Mouse (Mus musculus) olfactory bulb, adult 2 months (tissue): ENCODE data around the gene Hoxb2. TPM values are rescaled to one million over a fixed set of nuclear protein-coding genes. Genes with fewer than 3 reads are reported as not detected.

ENCODE experiments used
- H3K27ac ChIP-seq: fragments of 200-500 bp; 2 replicates; pipeline ENCODE4 v1.5.1; 2012; ENCODE audit warnings: low read depth, low read length; ENCODE audit not compliant: insufficient read depth
- H3K4me1 ChIP-seq: fragments of 200-500 bp; 2 replicates; pipeline ENCODE4 v1.6.1; 2012; ENCODE audit warnings: low read length; ENCODE audit not compliant: control insufficient read depth, insufficient read depth
- H3K4me3 ChIP-seq: fragments of 200-500 bp; 2 replicates; pipeline ENCODE4 v1.5.1; 2012; ENCODE audit warnings: mild to moderate bottlenecking, low read depth, low read length, moderate library complexity; ENCODE audit not compliant: insufficient read depth
- CTCF ChIP-seq: fragments of 200-500 bp; IDR thresholded peaks from 2 replicates; pipeline ENCODE4 v1.5.1; 2012; ENCODE audit warnings: low read depth, mild to moderate bottlenecking, low read length, moderate library complexity; ENCODE audit not compliant: insufficient read depth
- POLR2A ChIP-seq: fragments of 200-500 bp; IDR thresholded peaks from 2 replicates; pipeline ENCODE4 v1.6.1; 2012; ENCODE audit warnings: mild to moderate bottlenecking, low read depth, low read length, moderate library complexity; ENCODE audit not compliant: insufficient read depth
- WGBS: fragments of 180-500 bp; shearing (Covaris S2); methylation state at CpG from one replicate; pipeline ENCODE4 v1.1.7; 2018; 5-methylcytosine and 5-hydroxymethylcytosine counted together
- polyA plus RNA-seq: library from polyadenylated mRNA; stranded (reverse); fragments of >200 nt; gene quantifications from 2 replicates; pipeline ENCODE4 v1.2.4, GENCODE M21; 2012; ENCODE audit warnings: low replicate concordance; ENCODE audit not compliant: missing spikeins, insufficient read depth, insufficient read length

Hoxb2 gene
- polyA plus RNA-seq, 1 experiment, result not detected

DNA sequence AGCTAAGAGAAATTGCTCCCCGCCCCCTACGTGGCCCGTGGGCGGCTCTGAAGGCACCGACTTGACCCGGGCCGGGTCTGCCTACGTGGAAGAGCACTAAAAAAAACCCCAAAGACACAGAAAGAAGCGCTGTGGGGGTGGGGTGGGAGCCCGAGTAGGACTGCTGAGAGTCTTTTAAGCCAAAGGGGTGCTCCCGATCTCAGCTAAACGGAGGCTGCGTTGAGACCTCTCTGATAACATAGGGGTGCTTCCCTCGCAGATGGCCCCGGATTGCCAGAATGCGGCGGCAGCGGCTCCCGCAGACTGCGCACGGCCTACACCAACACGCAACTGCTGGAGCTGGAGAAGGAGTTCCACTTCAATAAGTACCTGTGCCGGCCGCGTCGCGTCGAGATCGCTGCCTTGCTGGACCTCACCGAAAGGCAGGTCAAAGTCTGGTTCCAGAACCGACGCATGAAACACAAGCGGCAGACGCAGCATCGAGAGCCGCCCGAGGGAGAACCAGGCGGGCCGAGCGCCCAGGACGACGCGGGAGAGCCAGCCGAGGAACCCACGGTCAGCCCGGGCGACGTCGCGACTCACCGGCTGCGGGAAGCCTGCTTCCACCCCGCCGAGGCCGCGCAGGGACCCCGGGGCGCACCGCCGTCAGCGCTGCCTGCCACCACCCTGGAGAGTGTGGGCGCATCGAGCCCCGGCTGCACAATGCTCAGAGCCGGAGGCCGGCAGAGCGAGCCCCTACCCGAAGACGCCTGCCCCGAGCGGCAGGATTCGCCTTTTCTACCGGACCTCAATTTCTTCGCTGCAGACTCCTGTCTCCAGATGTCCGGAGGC, 2.6 kb downstream of the Hoxb2 start:
- TF ChIP-seq POLR2A, result no peak
- no peak for TF ChIP-seq CTCF
- Histone ChIP-seq H3K4me3 (no peak overlapping the region), H3K4me1 (no peaks in the 10 kb centered on the region), H3K27ac (no peak overlapping the region)
- 2% methylated on average over 75 of the region's 75 CpGs for WGBS

DNA sequence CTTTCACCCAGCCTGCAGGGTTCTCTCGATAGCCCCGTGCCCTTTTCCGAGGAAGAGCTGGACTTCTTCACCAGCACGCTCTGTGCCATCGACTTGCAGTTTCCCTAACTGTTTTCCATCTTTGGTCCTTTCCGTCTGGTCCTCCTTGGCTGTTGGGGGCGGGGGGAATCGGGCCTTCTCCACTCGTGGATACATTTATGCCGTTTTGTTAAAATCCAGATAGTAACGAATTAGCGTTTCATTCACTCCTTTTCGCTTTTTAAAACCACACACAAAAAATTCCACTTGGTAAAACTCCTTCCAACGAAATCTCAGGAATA, 3.2 kb downstream of the Hoxb2 start:
- H3K4me3 ChIP-seq, result no peak overlapping the region
- no peaks in the 10 kb centered on the region for H3K4me1 ChIP-seq
- TF ChIP-seq CTCF (no peak), POLR2A (no peak)
- 3% methylated on average over 14 of the region's 14 CpGs for WGBS
- H3K27ac ChIP-seq, result no peak overlapping the region

DNA sequence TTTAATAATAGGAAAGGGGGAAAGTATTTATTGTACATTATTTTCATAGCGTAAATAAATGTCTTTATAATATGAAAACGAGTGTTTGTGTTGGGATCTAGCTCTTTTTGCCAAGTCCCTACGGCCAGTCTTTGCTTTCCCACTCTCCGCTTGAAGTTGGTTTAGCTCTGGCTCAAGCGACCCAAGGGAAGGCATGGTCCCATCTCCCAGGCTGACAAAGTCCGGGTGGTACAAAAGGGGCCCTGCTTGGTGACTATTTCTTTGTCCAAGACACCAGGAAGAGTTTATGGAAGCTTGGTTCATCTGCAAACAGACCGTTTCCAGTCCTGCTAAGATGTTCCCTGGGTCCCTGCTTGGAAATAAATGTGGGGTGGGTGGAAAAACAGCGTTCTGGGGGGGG, 3.6 kb downstream of the Hoxb2 start:
- Histone ChIP-seq H3K4me1 (no peaks in the 10 kb centered on the region), H3K27ac (no peak overlapping the region), H3K4me3 (no peak overlapping the region)
- WGBS, result 15% methylated on average over 8 of the region's 8 CpGs
- TF ChIP-seq CTCF, result no peak
- TF ChIP-seq POLR2A, result no peak

DNA sequence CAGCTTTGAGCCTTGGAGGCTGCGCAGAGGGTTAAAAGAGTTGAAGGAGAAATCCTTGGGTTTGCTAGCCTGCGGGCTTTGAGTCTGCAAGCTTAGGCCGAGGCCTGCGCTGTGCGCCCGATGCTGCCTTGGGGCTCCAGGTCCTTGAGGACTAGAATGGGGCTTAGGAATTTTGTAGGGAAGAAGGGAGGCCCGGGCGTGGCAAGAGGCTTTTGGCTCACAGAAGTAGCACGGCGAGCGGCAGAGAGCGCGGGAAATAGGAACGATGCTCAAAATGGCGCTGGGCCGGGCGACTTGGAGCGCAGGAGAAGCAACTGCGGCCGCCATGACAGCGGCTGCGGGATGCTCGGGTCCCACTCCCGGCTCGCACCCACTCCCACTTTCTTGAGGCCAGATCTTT, 4.1 kb downstream of the Hoxb2 start:
- Histone ChIP-seq H3K4me1 (no peaks in the 10 kb centered on the region), H3K27ac (no peak overlapping the region), H3K4me3 (no peak overlapping the region)
- no peak for TF ChIP-seq POLR2A
- TF ChIP-seq CTCF, result no peak
- 3% methylated on average over 25 of the region's 25 CpGs for WGBS

DNA sequence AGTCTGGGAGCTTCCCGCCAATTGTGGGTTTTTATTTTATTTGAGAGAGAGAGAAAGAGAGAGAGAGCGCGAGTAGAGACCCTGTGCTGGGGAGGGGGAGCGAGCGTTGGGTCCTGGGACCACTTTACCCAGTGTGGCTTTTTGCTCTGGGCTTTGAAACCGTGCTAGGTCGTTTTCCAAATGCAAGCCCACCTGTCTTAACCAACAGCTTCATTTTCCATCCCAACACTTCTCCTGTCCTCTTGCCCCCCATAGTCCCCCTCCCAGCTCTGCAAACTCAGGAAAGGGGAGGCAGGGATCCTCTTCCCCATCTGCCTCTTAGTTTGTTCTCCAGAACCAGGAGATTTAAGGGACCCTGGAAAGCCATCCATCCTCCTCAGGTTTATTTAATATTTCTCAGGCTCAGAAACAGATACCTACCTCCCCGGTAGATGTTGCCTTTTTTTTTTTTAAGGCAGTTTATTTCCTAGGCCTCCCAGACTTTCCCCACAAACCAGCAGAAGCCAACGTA, 4.5 kb downstream of the Hoxb2 start:
- 3% methylated on average over 9 of the region's 9 CpGs for WGBS
- Histone ChIP-seq H3K27ac (no peak overlapping the region), H3K4me3 (no peak overlapping the region), H3K4me1 (no peaks in the 10 kb centered on the region)
- TF ChIP-seq CTCF (no peak), POLR2A (no peak)

DNA sequence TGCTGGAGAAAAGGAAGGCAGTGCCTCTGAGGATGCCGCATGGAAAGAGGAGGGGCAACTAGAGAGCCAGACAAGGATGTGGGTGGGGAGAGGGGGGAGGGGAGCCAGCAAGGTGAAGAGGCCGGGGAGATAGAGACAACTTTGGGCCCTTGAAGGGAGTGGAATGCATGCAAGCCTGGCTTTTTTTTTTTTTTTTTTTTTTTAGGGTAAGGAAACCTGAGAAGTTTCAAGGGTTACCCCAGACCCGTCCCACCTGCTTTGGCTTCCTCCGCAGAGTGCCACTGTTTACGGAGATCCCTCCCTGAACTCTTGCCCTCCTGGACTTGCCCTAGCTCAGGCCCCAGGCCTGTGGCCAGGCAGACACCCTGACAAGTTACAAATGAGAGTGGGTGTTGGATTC, 13.5 kb downstream of the Hoxb2 start:
- 0 out of 2 replicates have a peak, but pooled peaks cover 3% of the 10 kb centered on the region for H3K4me1 ChIP-seq
- no peak overlapping the region for H3K4me3 ChIP-seq
- TF ChIP-seq POLR2A (no peak), CTCF (no peak)
- WGBS, result 5% methylated on average over 5 of the region's 5 CpGs
- no peak overlapping the region for H3K27ac ChIP-seq

DNA sequence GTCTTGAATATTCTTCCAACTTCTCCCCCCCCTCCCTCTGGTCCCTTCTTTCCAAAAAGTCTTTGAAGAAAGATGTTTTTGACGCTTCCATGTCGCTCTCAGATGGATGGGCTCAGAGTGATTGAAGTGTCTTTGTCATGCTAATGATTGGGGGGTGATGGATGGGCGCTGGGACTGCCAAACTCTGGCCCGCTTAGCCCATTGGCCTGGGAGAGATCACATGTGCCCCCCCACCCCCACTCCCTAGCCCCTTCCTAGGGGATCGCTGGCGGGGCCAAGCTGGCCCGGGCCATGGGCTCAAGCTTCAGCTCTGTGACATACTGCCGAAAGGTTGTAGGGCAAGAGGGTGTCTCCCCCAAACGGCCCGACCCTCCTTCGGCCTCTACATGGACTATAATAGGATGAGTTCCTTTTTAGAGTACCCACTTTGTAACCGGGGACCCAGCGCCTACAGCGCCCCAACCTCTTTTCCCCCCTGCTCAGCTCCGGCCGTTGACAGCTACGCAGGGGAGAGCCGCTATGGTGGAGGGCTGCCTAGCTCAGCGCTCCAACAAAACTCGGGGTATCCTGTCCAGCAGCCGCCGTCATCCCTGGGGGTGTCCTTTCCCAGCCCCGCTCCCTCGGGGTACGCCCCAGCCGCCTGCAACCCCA, 15.2 kb downstream of the Hoxb2 start, which contains the start of gene Hoxb1:
Gene Hoxb1 (plus strand): TSS at position 312 of the 651 bp plus-strand sequence.
- Histone ChIP-seq H3K27ac (no peak within 1 kb of the TSS), H3K4me3 (no peak within 1 kb of the TSS), H3K4me1 (0 out of 2 replicates have a peak, but pooled peaks cover 3% of the 10 kb centered on the region)
- WGBS, result 3% methylated on average over 26 of the region's 26 CpGs
- TF ChIP-seq POLR2A (no peak), CTCF (no peak)

DNA sequence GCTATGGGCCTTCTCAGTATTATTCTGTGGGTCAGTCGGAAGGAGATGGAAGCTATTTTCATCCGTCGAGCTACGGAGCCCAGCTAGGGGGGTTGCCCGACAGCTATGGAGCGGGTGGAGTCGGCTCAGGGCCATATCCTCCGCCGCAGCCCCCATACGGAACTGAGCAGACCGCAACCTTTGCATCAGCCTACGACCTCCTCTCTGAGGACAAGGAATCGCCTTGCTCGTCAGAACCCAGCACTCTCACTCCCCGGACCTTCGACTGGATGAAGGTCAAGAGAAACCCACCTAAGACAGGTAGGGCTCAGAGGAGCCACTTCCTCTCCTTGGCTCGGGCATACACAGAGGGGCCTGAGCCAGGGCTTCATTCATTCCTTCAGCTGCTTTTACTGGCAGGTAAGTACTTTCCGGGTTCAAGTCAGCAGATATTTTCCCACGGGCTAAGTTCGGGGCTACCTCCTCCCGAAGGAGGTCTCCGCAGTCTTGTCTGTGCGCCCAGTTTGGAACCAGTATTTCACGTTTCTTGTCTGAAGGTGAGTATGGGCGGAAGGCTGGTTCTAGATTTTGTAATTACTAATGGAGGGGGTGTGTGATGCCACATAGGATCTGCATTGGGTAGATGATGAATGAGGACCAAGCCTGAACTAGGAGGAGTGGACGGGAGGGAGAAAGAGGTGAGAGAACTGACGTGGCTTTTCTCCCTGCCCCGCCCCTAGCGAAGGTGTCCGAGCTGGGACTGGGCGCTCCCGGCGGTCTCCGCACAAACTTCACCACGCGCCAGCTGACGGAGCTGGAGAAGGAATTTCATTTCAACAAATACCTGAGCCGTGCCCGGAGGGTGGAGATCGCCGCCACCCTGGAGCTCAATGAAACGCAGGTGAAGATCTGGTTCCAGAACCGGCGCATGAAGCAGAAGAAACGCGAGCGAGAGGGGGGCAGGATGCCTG, 16.0 kb downstream of the Hoxb2 start:
- TF ChIP-seq CTCF, result no peak
- no peak for TF ChIP-seq POLR2A
- 0 out of 2 replicates have a peak, but pooled peaks cover 3% of the 10 kb centered on the region for H3K4me1 ChIP-seq
- no peak overlapping the region for H3K4me3 ChIP-seq
- no peak overlapping the region for H3K27ac ChIP-seq
- 3% methylated on average over 47 of the region's 47 CpGs for WGBS
